Mouse (Mus musculus) left cerebral cortex, adult 2 months (tissue): Measurements from ENCODE around the gene Ankdd1b. TPM values are rescaled to one million over a fixed set of nuclear protein-coding genes. Genes with fewer than 3 reads are reported as not detected.

Experiments
- DNase-seq, 2 experiments: peaks; one replicate each; pipeline ENCODE4 v3.0.0; 2021 to 2022; ENCODE audit warnings: low spot score in 2 of 2, mixed read lengths in 1 of 2; ENCODE audit errors: extremely low spot score in 1 of 2
- H3K27ac ChIP-seq: fragments of 200-600 bp; 2 replicates; pipeline ENCODE4 v1.8.1; 2022
- H3K4me3 ChIP-seq: fragments of 200-600 bp; 2 replicates; pipeline ENCODE4 v1.8.1; 2022
- CTCF ChIP-seq: fragments of 200-600 bp; IDR thresholded peaks from 2 replicates; pipeline ENCODE4 v1.8.1; 2022; ENCODE audit warnings: antibody characterized with exemption, mild to moderate bottlenecking, moderate library complexity
- intact Hi-C: fragments of 180-260 bp; cut with DNase I; formaldehyde crosslinking; loops from one replicate; pipeline ENCODE4 v1.15.1; 2025
- total RNA-seq, 2 experiments: library from RNA; stranded (reverse); gene quantifications; 2 replicates each; pipeline ENCODE4 v1.2.3; 2021

Gene Ankdd1b
- total RNA-seq, 2 experiments from 2014 or later, result 0.14 to 0.23 TPM

DNA sequence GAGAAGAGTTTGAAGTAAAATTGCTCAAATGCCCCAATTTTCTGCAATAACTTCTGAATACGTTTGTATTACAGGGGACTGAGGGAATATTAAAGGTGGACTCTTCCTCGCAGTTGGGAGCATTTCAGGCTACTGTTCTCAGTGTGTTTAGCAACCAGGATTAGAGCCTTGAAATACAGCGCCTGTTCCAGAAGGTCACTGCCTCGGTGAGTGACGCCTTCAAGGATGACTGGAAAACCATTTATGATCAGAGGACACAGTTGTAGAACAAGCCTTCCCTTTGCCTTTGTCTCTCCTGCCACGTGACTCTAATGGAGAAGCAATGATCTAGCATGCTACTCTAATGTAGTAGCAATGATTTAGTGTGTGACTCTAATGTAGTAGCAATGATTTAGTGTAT, 17.0 kb upstream of the Ankdd1b start:
- H3K27ac ChIP-seq, result no peak overlapping the region
- intact Hi-C loops, result no loop called here
- TF ChIP-seq CTCF, result no peak
- no peak overlapping the region for H3K4me3 ChIP-seq
- no peak for DNase-seq

- DNase-seq, result no peak
- intact Hi-C loops, result no loop called here
- TF ChIP-seq CTCF, result no peak
- Histone ChIP-seq H3K27ac (no peak overlapping the region), H3K4me3 (no peak overlapping the region)
Observed at GRCm38 (mm10) chr13:96487230-96487629, 16.2 kb upstream of the Ankdd1b start.

DNA sequence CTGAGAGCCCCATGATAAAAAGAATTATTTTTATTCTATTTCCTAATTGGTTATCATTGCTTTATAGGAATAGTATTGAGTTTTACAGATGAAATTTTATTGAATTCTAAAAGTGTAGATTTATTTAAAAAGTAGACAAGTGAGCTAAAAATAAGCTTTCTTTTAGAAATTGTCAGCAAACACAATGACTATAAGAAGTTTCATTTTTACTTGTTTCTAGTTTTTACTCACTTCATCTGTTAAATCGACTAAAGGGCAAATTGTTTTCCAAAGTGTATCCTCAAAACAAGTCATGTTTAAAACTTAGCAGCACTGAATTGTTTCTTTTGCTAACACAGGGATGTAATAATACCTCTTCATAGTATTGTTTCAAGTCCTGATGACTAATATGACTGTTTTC, 8.0 kb upstream of the Ankdd1b start:
- Histone ChIP-seq H3K27ac (no peak overlapping the region), H3K4me3 (no peak overlapping the region)
- DNase-seq, result no peak
- intact Hi-C loops, result no loop called here
- no peak for TF ChIP-seq CTCF

- no peak overlapping the region for H3K27ac ChIP-seq
- H3K4me3 ChIP-seq, result no peak overlapping the region
- TF ChIP-seq CTCF, result no peak
- intact Hi-C loops, result no loop called here
- no peak for DNase-seq
Observed at GRCm38 (mm10) chr13:96477226-96477625, 6.2 kb upstream of the Ankdd1b start.

- H3K27ac ChIP-seq, result no peak overlapping the region
- H3K4me3 ChIP-seq, result no peak overlapping the region
- no peak for TF ChIP-seq CTCF
- DNase-seq, result no peak
- intact Hi-C loops, result no loop called here
Observed at GRCm38 (mm10) chr13:96470556-96470955, 442 bp downstream of the Ankdd1b start.

GRCm38 (mm10) chr13:96468678-96469077, 2.3 kb downstream of the Ankdd1b start:
- no peak for TF ChIP-seq CTCF
- no peak for DNase-seq
- H3K4me3 ChIP-seq, result no peak overlapping the region
- no peak overlapping the region for H3K27ac ChIP-seq
- intact Hi-C loops, result no loop called here

- Histone ChIP-seq H3K27ac (no peak overlapping the region), H3K4me3 (no peak overlapping the region)
- intact Hi-C loops, result no loop called here
- TF ChIP-seq CTCF, result no peak
- no peak for DNase-seq
Observed at GRCm38 (mm10) chr13:96465315-96465714, 5.7 kb downstream of the Ankdd1b start.

- intact Hi-C loops, result no loop called here
- no peak overlapping the region for H3K27ac ChIP-seq
- TF ChIP-seq CTCF, result no peak
- DNase-seq, result no peak
- no peak overlapping the region for H3K4me3 ChIP-seq
Observed at GRCm38 (mm10) chr13:96462644-96463043, 8.4 kb downstream of the Ankdd1b start.

DNA sequence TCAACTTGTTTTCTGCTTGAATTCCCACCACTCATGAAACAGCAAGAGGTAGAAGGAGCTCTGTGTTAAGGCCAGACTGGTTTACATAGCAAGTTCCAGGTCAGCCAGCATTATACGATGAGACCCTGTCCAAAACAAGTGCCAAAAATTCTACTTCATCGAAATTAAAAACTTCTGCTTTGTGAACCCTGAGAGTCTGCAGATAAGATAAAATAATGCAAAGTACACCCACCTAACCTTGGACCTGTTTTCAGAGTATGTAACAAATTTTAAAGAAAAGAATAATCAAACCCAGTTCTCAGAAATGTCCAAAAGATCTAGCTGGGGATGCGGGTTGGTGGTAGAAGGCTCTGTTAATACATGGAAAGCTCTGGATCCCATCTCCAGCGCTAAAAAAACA, 12.4 kb downstream of the Ankdd1b start:
- H3K4me3 ChIP-seq, result no peak overlapping the region
- H3K27ac ChIP-seq, result no peak overlapping the region
- no peak for DNase-seq
- intact Hi-C loops, result no loop called here
- TF ChIP-seq CTCF, result no peak

- intact Hi-C loops, result no loop called here
- no peak for TF ChIP-seq CTCF
- no peak overlapping the region for H3K4me3 ChIP-seq
- no peak for DNase-seq
- H3K27ac ChIP-seq, result no peak overlapping the region
Observed at GRCm38 (mm10) chr13:96458018-96458417, 13.0 kb downstream of the Ankdd1b start.

DNA sequence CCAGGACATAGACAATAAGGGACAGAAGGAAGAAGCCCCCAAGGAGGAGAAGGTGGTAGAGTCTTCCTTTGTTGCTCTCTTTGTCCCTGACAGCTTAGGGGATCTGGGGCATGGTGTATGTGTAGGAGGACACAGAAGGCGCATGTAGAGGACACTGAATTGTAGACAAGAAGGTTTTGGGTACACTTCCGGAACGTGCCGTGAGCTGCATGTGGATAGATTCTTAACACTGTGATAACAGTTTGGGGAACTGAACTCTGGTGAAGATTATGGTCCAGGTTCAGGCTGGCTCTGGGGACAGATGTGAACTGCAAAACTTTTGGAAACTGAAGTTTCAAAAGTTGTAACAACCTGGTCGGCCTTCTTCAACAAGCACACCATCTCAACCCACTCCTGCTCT, 13.4 kb downstream of the Ankdd1b start:
- DNase-seq, result no peak
- no peak for TF ChIP-seq CTCF
- intact Hi-C loops, result no loop called here
- Histone ChIP-seq H3K27ac (no peak overlapping the region), H3K4me3 (no peak overlapping the region)

DNA sequence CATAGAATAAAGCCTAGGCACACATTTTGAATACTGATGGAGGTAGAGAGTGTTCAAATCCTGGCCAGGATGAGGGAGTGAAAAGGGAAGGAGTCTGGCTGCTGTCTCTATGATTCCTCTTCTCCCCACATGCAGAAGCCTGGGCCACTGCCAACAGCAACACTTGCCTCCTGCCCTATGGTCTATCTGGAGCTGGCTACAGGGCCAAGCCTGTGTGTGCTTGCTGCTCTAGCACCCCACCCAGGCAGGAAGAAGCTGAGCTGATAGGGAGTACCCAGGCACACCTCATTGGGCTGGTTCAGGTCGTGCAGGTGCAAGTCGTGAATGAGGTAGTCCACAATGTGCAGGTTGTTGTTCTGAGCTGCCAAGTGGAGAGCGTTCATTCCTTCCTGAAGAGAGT, 16.7 kb downstream of the Ankdd1b start:
- intact Hi-C loops, result no loop called here
- no peak for DNase-seq

GRCm38 (mm10) chr13:96452621-96453020, 18.4 kb downstream of the Ankdd1b start:
- H3K4me3 ChIP-seq, result no peak overlapping the region
- no peak for TF ChIP-seq CTCF
- intact Hi-C loops, result no loop called here

More for the DNA sequence above, 16.7 kb downstream of the Ankdd1b start:
- no peak for TF ChIP-seq CTCF
- Histone ChIP-seq H3K27ac (no peak overlapping the region), H3K4me3 (no peak overlapping the region)

More at GRCm38 (mm10) chr13:96452621-96453020, 18.4 kb downstream of the Ankdd1b start:
- H3K27ac ChIP-seq, result no peak overlapping the region
- DNase-seq, result no peak
